Mouse (Mus musculus) cerebellum, adult 2 months (tissue): ENCODE results near the gene Thy1. TPM values are rescaled to one million over a fixed set of nuclear protein-coding genes. Genes with fewer than 3 reads are reported as not detected.

ENCODE experiments used
- DNase-seq, 2 experiments: peaks; one replicate each; pipeline ENCODE4 v3.0.0; 2021
- H3K27ac ChIP-seq: fragments of 200-500 bp; 2 replicates; pipeline ENCODE4 v1.5.1; 2012; ENCODE audit warnings: low read length, control low read depth, inconsistent platforms; ENCODE audit not compliant: insufficient read depth
- H3K27me3 ChIP-seq: fragments of 200-500 bp; 2 replicates; pipeline ENCODE4 v1.6.1; 2012; ENCODE audit warnings: inconsistent platforms, mild to moderate bottlenecking, low read length, moderate library complexity; ENCODE audit not compliant: control insufficient read depth, insufficient read depth
- H3K4me1 ChIP-seq: fragments of 200-500 bp; 2 replicates; pipeline ENCODE4 v1.6.1; 2011; ENCODE audit warnings: low read length; ENCODE audit not compliant: control insufficient read depth, insufficient read depth
- H3K4me3 ChIP-seq: fragments of 200-500 bp; replicated peaks from 2 replicates; pipeline ENCODE3; 2011; ENCODE audit warnings: mild to moderate bottlenecking, low read depth, low read length, control low read depth; ENCODE audit not compliant: insufficient read depth
- CTCF ChIP-seq: fragments of 200-500 bp; IDR thresholded peaks from 2 replicates; pipeline ENCODE4 v1.5.1; 2011; ENCODE audit warnings: low read depth, mild to moderate bottlenecking, control low read depth, low read length, moderate library complexity, borderline replicate concordance; ENCODE audit not compliant: insufficient read depth
- POLR2A ChIP-seq: fragments of 200-500 bp; IDR thresholded peaks from 2 replicates; pipeline ENCODE4 v1.6.1; 2011; ENCODE audit warnings: low read length, control low read depth, borderline replicate concordance; ENCODE audit not compliant: insufficient read depth
- WGBS: fragments of 180-500 bp; shearing (Covaris S2); methylation state at CpG from one replicate; pipeline ENCODE4 v1.1.7; 2018; 5-methylcytosine and 5-hydroxymethylcytosine counted together
- polyA plus RNA-seq: library from polyadenylated mRNA; depleted of rRNA; stranded (reverse); fragments of >200 nt; gene quantifications from 2 replicates; pipeline ENCODE4 v1.2.3, GENCODE M21; 2012

Gene Thy1
- polyA plus RNA-seq, 1 experiment, result 925 TPM

DNA sequence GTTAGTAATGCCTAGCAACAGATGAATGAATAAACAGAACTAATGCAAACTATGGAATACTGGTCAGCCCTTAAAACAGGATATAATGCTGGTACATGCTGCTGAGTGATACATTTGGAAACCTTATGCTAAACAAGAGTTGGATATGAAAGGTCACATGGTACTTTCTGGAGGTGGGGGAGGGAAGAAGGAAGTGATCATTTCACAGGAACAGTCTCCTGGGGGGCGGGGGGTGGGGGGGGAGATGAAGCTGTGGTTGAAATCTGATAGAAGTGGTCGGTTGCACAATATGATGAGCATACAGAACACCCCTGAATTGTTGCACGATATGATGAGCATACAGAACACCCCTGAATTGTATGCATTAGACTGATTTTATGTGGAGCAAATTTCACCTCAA, 19.1 kb upstream of the Thy1 start:
- no peaks in the 10 kb centered on the region for H3K4me1 ChIP-seq
- TF ChIP-seq CTCF, result no peak
- TF ChIP-seq POLR2A, result no peak
- no peak for DNase-seq
- 74% methylated on average over 3 of the region's 3 CpGs for WGBS
- H3K4me3 ChIP-seq, result no peak overlapping the region
- H3K27ac ChIP-seq, result no peak overlapping the region
- no peaks in the 10 kb centered on the region for H3K27me3 ChIP-seq

DNA sequence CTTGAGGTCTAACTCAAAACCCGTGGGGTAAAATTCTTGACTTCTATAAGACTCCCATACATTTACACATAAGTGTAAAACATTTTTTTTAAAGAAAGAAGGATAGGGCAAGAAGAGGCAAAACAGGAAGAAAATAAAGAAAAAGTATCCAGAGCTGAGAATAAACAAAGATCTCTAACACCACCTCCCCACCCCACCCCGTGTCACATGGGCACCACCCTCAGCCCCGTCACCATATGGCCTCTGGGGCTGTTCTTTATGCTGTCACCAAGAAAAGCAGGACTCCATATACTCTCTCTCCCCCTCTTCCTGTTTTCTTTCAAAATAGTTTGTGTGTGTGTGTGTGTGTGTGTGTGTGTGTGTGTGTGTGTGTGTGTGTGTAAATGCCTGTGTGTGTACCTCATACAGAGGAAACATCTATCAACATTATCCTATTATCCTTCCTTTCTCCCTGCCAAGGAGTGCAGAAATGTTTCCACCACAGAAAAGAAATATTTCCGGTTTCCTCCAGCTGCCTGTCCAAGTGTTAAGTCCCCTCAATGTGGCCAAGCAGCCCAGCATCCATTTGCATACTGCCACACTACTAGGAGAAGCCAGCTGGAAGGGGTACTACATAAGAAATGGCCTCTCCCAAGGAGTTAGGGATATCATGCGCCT, 13.5 kb upstream of the Thy1 start:
- Histone ChIP-seq H3K4me3 (no peak overlapping the region), H3K4me1 (no peaks in the 10 kb centered on the region), H3K27me3 (no peaks in the 10 kb centered on the region), H3K27ac (no peak overlapping the region)
- WGBS, result 51% methylated on average over 5 of the region's 5 CpGs
- TF ChIP-seq CTCF (no peak), POLR2A (no peak)
- DNase-seq, result no peak

DNA sequence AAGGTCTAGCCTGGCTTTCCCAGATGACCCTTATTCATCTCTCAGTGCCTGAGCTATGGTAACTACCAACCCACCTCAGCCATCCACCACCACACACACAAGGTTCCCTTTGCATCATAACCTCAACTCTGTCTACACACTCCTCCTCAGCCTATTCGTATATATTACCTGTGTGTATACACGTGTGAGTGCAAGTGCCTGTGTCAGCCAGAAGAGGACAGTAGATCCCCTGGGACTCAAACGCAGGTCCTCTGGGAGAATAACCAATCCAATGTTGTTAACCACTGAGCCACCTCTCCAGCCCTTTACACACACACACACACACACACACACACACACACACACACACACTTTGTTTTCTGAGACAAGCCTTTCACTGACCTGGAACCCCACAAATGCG, 12.5 kb upstream of the Thy1 start:
- TF ChIP-seq POLR2A (no peak), CTCF (no peak)
- H3K27me3 ChIP-seq, result no peaks in the 10 kb centered on the region
- H3K4me3 ChIP-seq, result no peak overlapping the region
- no peak for DNase-seq
- H3K27ac ChIP-seq, result no peak overlapping the region
- WGBS, result 95% methylated on average over 4 of the region's 4 CpGs
- H3K4me1 ChIP-seq, result no peaks in the 10 kb centered on the region

DNA sequence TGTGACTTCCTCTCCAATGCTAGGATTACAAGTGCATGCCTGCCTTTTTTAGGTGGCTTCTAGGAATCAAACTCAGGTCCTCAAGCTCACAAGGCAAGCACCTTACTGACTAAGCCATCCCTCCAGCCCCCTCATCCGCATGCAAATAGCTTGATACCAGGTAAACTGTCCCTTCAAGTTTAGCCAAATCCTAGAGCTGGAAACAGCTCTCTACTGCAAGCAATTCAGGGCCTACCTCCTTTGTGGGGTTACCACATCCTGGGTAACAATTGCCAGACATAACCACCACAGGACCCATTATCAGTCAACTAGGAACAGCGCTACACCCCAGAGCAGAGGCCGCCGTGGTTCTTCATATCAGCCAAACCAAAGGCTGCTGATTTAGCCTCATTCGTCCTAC, 12.1 kb upstream of the Thy1 start:
- H3K27ac ChIP-seq, result no peak overlapping the region
- H3K27me3 ChIP-seq, result no peaks in the 10 kb centered on the region
- H3K4me3 ChIP-seq, result no peak overlapping the region
- WGBS, result 90% methylated on average over 5 of the region's 5 CpGs
- no peaks in the 10 kb centered on the region for H3K4me1 ChIP-seq
- TF ChIP-seq POLR2A (no peak), CTCF (no peak)
- DNase-seq, result no peak

DNA sequence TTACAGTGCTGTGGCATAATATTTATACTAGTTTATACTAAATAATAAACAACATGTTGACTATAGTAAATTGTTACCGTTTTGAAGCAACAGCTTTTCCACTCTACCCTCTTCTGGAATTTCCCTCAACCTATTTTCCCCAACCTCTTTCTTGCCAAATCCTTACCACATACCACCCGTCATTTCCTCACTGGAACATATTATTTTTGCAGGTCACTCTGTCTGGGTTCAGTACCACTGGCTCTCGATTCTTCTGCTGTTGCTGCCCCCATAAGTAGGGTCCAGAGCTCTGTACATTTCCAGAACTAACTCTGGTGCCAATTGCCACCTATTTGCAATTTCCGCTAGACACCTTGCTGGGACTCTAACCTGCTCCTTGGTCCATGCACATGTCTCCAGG, 11.2 kb upstream of the Thy1 start:
- Histone ChIP-seq H3K27me3 (no peaks in the 10 kb centered on the region), H3K4me3 (no peak overlapping the region), H3K4me1 (no peaks in the 10 kb centered on the region), H3K27ac (no peak overlapping the region)
- no peak for DNase-seq
- no peak for TF ChIP-seq POLR2A
- no peak for TF ChIP-seq CTCF
- WGBS, result 73% methylated on average over 4 of the region's 4 CpGs

DNA sequence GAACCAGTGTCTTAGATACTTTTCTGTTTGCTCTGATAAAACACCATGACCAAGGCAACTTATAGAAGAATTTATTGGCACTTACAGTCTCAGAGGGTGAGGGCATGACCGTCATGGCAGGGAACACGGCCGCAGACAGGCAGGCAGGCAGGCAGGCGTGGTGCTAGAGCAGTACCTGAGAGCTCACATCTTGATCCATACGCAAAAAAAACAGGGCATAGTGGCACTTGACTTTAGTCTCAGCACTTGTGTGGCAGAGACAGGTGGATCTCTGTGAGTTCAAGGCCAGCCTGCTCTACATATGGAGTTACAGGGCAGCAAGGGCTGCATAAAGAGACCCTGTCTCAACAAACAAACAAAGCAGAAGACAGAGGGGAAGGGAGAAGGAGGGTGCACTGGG, 9.9 kb upstream of the Thy1 start:
- 91% methylated on average over 5 of the region's 5 CpGs for WGBS
- Histone ChIP-seq H3K27me3 (no peaks in the 10 kb centered on the region; the same call in 1 of the 2 replicates), H3K4me3 (no peak overlapping the region), H3K27ac (no peak overlapping the region), H3K4me1 (no peaks in the 10 kb centered on the region)
- TF ChIP-seq CTCF (no peak), POLR2A (no peak)
- DNase-seq, result no peak

DNA sequence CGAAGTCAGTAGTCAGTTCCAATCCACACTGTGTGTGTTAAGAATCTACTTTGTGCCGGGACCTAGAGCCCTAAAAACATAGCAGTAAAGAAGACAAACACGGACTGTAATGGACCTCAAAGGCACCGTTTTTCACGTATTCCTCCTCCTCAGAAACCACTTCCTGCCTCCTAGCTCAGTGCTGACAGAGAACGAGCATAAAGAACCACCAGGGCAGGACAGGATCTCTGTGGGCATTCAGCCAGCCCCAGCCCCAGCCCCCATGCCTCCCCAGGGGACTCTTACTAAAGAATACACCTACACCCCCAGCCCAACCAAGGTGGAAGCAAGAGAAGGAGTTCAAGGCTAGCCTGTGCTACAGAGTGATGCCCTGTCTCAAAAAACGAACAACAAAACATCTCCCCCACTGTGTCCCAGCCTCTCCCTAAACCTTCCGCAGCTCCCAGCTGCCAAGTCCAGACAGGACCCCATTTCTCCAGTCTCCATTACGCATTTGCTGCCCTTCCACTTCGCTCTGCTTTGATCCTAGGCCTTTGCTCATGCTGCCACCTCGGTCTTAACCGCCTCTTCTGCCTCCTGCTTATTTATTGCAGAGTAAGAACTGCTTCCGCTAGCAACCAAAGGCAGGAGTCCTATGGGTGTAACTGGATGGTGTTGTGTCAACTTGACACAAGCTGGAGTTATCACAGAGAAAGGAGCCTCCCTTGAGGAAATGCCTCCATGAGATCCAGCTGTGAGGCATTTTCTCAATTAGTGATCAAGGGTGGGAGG, 9.0 kb upstream of the Thy1 start:
- DNase-seq, result no peak
- TF ChIP-seq POLR2A (no peak), CTCF (no peak)
- H3K27me3 ChIP-seq, result no peaks in the 10 kb centered on the region; the same call in 1 of the 2 replicates

DNA sequence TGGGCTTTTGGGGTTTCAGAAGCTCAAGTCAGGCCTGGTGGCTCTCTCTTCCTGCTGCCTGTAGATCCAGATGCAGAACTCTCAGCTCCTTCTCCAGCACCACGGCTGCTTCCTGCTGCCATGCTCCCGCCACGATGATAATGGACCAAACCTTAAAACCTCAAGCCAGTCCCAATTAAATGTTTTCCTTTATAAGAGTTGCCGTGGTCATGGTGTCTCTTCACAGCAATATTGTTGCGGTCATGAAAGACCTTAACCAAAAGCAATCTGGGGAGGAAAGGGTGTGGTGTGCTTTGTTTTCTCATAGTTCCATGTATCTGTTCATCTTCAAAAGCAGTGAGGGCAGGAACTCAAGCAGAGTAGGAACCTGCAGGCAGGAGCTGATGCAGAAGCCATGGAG, 6.1 kb upstream of the Thy1 start:
- H3K4me1 ChIP-seq, result no peaks in the 10 kb centered on the region
- no peak overlapping the region for H3K4me3 ChIP-seq
- no peak for TF ChIP-seq POLR2A
- TF ChIP-seq CTCF, result no peak
- WGBS, result 92% methylated on average over 5 of the region's 5 CpGs
- H3K27ac ChIP-seq, result no peak overlapping the region
- no peak for DNase-seq
- no peaks in the 10 kb centered on the region; the same call in 1 of the 2 replicates for H3K27me3 ChIP-seq

More for the DNA sequence above, 9.0 kb upstream of the Thy1 start:
- WGBS, result 68% methylated on average over 13 of the region's 13 CpGs
- no peak overlapping the region for H3K27ac ChIP-seq
- H3K4me1 ChIP-seq, result no peaks in the 10 kb centered on the region
- H3K4me3 ChIP-seq, result no peak overlapping the region
